Mouse (Mus musculus) left cerebral cortex, adult 11 months (tissue): Measurements from ENCODE around the gene Hmgn5.

Source experiments
- DNase-seq: peaks from one replicate; pipeline ENCODE4 v3.0.0; 2022; ENCODE audit warnings: low spot score

The Hmgn5 gene

GRCm38 (mm10) chrX:109013283-109013682 is at the start of gene Hmgn5:
TSS of gene Hmgn5 (minus strand) at chrX:109013404.
- peak; percentile 79 for DNase-seq

GRCm38 (mm10) chrX:109047773-109048172 is 34.6 kb upstream of the Hmgn5 start:
- DNase-seq: no peak

GRCm38 (mm10) chrX:109026224-109026623 is 13.0 kb upstream of the Hmgn5 start:
- DNase-seq: no peak

- DNase-seq: no peak
These were observed 7.7 kb upstream of the Hmgn5 start for GRCm38 (mm10) chrX:109020858-109021257.

- no peak for DNase-seq
These were observed 962 bp upstream of the Hmgn5 start for GRCm38 (mm10) chrX:109014166-109014565.

- peak; percentile 7 for DNase-seq
These were observed 482 bp upstream of the Hmgn5 start for GRCm38 (mm10) chrX:109013686-109014085.

GRCm38 (mm10) chrX:109012371-109013031 is 703 bp downstream of the Hmgn5 start:
- peak; percentile 4 for DNase-seq

GRCm38 (mm10) chrX:109011611-109012185 is 1.5 kb downstream of the Hmgn5 start:
- no peak for DNase-seq

GRCm38 (mm10) chrX:109001277-109001676 is 11.9 kb downstream of the Hmgn5 start:
- no peak for DNase-seq
